Mouse (Mus musculus) limb, embryonic 12.5 days (tissue): ENCODE data around the gene Dph3. TPM values are rescaled to one million over a fixed set of nuclear protein-coding genes. Genes with fewer than 3 reads are reported as not detected.

Source experiments
- ATAC-seq: fragments of 200-750 bp; cut with Nextera tagmentation; 2 replicates; pipeline ENCODE4 v1.8.0; 2017; ENCODE audit warnings: low read depth, moderate TSS enrichment; ENCODE audit not compliant: insufficient number of reproducible peaks, insufficient read depth, low FRiP score, low TSS enrichment
- H3K27ac ChIP-seq: fragments of 300-500 bp; sonication (generic); 2 replicates; pipeline ENCODE4 v1.5.1; 2016; ENCODE audit warnings: mild to moderate bottlenecking, moderate library complexity
- H3K27me3 ChIP-seq: fragments of 300-500 bp; sonication (generic); 2 replicates; pipeline ENCODE4 v1.6.1; 2016; ENCODE audit warnings: mild to moderate bottlenecking, moderate library complexity
- H3K36me3 ChIP-seq: fragments of 300-500 bp; sonication (generic); 2 replicates; pipeline ENCODE4 v1.6.1; 2016; ENCODE audit warnings: mild to moderate bottlenecking, moderate library complexity
- H3K4me1 ChIP-seq: fragments of 300-500 bp; sonication (generic); replicated peaks from 2 replicates; pipeline ENCODE4 v1.6.1; 2016
- H3K4me2 ChIP-seq: fragments of 300-500 bp; sonication (generic); 2 replicates; pipeline ENCODE4 v1.6.1; 2016; ENCODE audit warnings: mild to moderate bottlenecking, moderate library complexity
- H3K4me3 ChIP-seq: fragments of 300-500 bp; sonication (generic); replicated peaks from 2 replicates; pipeline ENCODE4 v1.5.1; 2016; ENCODE audit warnings: mild to moderate bottlenecking
- H3K9ac ChIP-seq: fragments of 300-500 bp; sonication (generic); replicated peaks from 2 replicates; pipeline ENCODE4 v1.6.1; 2016; ENCODE audit warnings: mild to moderate bottlenecking, moderate library complexity
- H3K9me3 ChIP-seq: fragments of 300-500 bp; sonication (generic); 2 replicates; pipeline ENCODE4 v1.6.1; 2016; ENCODE audit warnings: mild to moderate bottlenecking, moderate library complexity
- WGBS: fragments of 180-500 bp; shearing (Covaris S2); methylation state at CpG from one replicate; pipeline ENCODE4 v1.1.7; 2016; 5-methylcytosine and 5-hydroxymethylcytosine counted together
- polyA plus RNA-seq: library from polyadenylated mRNA; unstranded; fragments of >200 nt; fragmentation: Nextera tagmentation; extraction: Ambion mirVana; gene quantifications from 2 replicates; pipeline ENCODE4 v1.2.1, GENCODE M21; 2016

The Dph3 gene
- polyA plus RNA-seq, 1 experiment from 2014 or later, result 78.6 TPM

GRCm38 (mm10) chr14:32055781-32056180 is 29.7 kb downstream of the Dph3 start:
- H3K9ac ChIP-seq, result no peak overlapping the region
- H3K4me2 ChIP-seq, result no peak overlapping the region
- H3K9me3 ChIP-seq, result no peaks in the 10 kb centered on the region
- no peaks in the 10 kb centered on the region for H3K4me1 ChIP-seq
- no peak for ATAC-seq
- WGBS, result 75% methylated on average over 8 of the region's 8 CpGs
- H3K4me3 ChIP-seq, result no peak overlapping the region
- H3K27ac ChIP-seq, result no peak overlapping the region
- H3K36me3 ChIP-seq, result no peaks in the 10 kb centered on the region
- no peaks in the 10 kb centered on the region for H3K27me3 ChIP-seq

- Histone ChIP-seq H3K27me3 (no peaks in the 10 kb centered on the region), H3K9ac (no peak overlapping the region), H3K27ac (no peak overlapping the region), H3K36me3 (no peaks in the 10 kb centered on the region), H3K9me3 (no peaks in the 10 kb centered on the region), H3K4me2 (no peak overlapping the region), H3K4me3 (no peak overlapping the region), H3K4me1 (no peaks in the 10 kb centered on the region)
- WGBS, result 63% methylated on average over 10 of the region's 10 CpGs
- ATAC-seq, result no peak
Measured at GRCm38 (mm10) chr14:32054788-32055187, 30.7 kb downstream of the Dph3 start.

DNA sequence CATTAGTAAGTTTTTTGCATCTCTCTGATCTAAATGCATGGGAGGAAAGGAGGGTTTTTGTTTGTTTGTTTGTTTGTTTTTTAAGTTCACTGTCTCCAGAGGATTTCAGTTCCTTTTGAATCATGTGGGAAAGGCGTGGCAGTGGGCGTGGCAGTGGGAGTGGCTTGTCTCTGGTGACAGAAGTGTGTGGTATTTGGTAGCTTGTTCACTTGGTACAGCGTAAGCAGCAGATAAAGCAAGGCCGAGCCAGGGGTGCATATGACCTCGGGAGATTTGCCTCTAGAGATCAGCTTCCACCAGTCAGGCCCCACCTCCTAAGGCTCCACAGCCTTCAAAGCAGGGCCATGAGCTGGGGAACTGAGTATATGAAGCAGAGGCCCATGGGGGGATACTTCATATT is 31.6 kb downstream of the Dph3 start:
- H3K9ac ChIP-seq, result no peak overlapping the region
- H3K4me3 ChIP-seq, result no peak overlapping the region
- no peaks in the 10 kb centered on the region for H3K4me1 ChIP-seq
- H3K36me3 ChIP-seq, result no peaks in the 10 kb centered on the region
- no peak overlapping the region for H3K4me2 ChIP-seq
- no peaks in the 10 kb centered on the region for H3K9me3 ChIP-seq
- H3K27me3 ChIP-seq, result no peaks in the 10 kb centered on the region
- ATAC-seq, result no peak
- WGBS, result 69% methylated on average over 5 of the region's 5 CpGs
- H3K27ac ChIP-seq, result no peak overlapping the region

- no peak for ATAC-seq
- H3K4me3 ChIP-seq, result no peak overlapping the region
- H3K4me2 ChIP-seq, result no peak overlapping the region
- H3K27ac ChIP-seq, result no peak overlapping the region
- no peaks in the 10 kb centered on the region for H3K4me1 ChIP-seq
- no peaks in the 10 kb centered on the region for H3K9me3 ChIP-seq
- 81% methylated on average over 6 of the region's 6 CpGs for WGBS
- H3K36me3 ChIP-seq, result no peaks in the 10 kb centered on the region
- no peaks in the 10 kb centered on the region for H3K27me3 ChIP-seq
- no peak overlapping the region for H3K9ac ChIP-seq
Measured at GRCm38 (mm10) chr14:32050171-32050570, 35.4 kb downstream of the Dph3 start.

GRCm38 (mm10) chr14:32046357-32046756 is 39.2 kb downstream of the Dph3 start:
- Histone ChIP-seq H3K4me2 (no peak overlapping the region), H3K36me3 (no peaks in the 10 kb centered on the region), H3K4me3 (no peak overlapping the region), H3K27me3 (no peaks in the 10 kb centered on the region), H3K9me3 (no peaks in the 10 kb centered on the region), H3K4me1 (no peaks in the 10 kb centered on the region), H3K9ac (no peak overlapping the region), H3K27ac (no peak overlapping the region)
- no peak for ATAC-seq
- 80% methylated on average over 8 of the region's 8 CpGs for WGBS

DNA sequence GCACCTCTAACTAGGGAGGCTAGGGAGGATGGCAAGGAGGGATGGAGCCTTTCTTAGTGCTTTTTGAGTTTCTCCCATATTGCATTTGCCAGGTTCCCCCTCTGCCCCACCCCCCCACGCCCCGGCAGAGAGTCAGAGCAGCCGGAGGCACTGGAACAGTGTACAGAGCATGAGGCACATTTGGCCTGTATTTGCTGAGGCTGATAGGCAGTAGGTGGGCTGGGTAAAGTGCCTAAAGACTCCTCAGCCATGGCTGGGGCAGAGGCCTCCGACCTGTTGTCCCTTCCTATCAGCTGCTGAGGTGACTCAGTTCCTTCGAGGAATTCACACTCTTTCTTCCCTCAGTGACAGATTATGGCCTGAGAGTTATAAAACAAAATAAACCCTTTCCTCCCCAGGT is 43.4 kb downstream of the Dph3 start:
- no peaks in the 10 kb centered on the region for H3K9me3 ChIP-seq
- H3K9ac ChIP-seq, result no peak overlapping the region
- ATAC-seq, result no peak
- H3K36me3 ChIP-seq, result no peaks in the 10 kb centered on the region
- WGBS, result 52% methylated on average over 5 of the region's 5 CpGs
- no peak overlapping the region for H3K4me3 ChIP-seq
- H3K27me3 ChIP-seq, result no peaks in the 10 kb centered on the region
- H3K27ac ChIP-seq, result no peak overlapping the region
- no peak overlapping the region for H3K4me2 ChIP-seq
- no peaks in the 10 kb centered on the region for H3K4me1 ChIP-seq

DNA sequence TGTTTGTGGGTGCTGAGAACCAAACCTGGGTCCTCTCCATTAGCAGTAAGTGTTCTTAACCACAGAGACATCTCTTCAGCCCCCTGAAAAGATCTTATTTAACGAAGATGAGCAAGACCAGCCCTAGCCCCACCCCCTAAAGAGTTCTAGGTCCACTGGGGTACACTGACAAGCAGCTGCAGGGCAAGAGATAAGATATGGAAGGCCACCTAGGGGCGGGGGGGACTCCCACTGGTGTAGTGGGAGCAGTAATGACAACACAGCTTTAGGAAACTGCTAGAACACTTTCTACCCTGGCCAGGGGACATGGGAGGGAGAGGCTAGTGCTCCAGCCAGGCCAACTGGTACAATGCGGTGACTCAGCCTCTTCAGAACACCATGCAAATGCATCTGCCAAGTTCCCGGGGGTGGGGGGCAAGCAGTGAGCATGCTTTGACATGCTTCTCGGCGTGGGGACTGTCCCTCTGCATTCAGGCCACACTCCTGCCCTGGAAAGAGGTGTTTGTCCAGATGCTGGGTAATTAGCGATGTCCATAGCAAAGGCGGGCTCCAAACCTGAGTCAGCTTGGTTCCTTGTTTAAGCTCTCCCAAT is 47.8 kb downstream of the Dph3 start:
- Histone ChIP-seq H3K9ac (no peak overlapping the region), H3K4me1 (no peaks in the 10 kb centered on the region), H3K9me3 (no peaks in the 10 kb centered on the region), H3K36me3 (no peaks in the 10 kb centered on the region), H3K27me3 (no peaks in the 10 kb centered on the region), H3K4me2 (no peak overlapping the region), H3K27ac (no peak overlapping the region), H3K4me3 (no peak overlapping the region)
- ATAC-seq, result no peak
- WGBS, result 82% methylated on average over 8 of the region's 8 CpGs

DNA sequence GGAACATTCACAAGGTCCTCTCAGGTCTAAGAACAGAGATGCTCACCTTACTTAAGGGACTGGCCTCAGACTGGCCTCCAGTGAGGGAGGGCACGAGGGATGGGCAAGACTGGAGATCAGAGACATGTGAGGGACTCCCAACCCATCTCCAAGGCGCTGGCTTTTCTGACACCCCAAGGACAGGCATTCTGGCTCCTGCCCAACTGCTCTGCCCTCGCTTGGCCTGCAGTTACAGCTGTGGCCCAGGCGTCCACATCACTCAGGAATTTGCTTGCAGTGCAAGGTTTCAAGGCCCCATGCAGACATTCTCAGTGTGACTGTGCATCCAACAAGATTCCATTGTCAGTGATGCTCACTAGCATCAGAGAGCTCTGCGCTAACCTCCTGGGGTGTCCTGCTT is 49.0 kb downstream of the Dph3 start:
- no peaks in the 10 kb centered on the region for H3K27me3 ChIP-seq
- H3K4me3 ChIP-seq, result no peak overlapping the region
- ATAC-seq, result no peak
- WGBS, result 75% methylated on average over 5 of the region's 5 CpGs
- no peak overlapping the region for H3K4me2 ChIP-seq
- no peak overlapping the region for H3K27ac ChIP-seq
- no peaks in the 10 kb centered on the region for H3K4me1 ChIP-seq
- no peaks in the 10 kb centered on the region for H3K9me3 ChIP-seq
- no peak overlapping the region for H3K9ac ChIP-seq
- H3K36me3 ChIP-seq, result no peaks in the 10 kb centered on the region

- Histone ChIP-seq H3K9ac (no peak overlapping the region), H3K4me2 (no peak overlapping the region), H3K9me3 (no peaks in the 10 kb centered on the region), H3K4me3 (no peak overlapping the region), H3K36me3 (no peaks in the 10 kb centered on the region), H3K27ac (no peak overlapping the region), H3K4me1 (peaks cover 11% of the 10 kb centered on the region), H3K27me3 (peaks cover 17% of the 10 kb centered on the region)
- WGBS, result 8% methylated on average over 4 of the region's 4 CpGs
- peak; percentile 50; the same call in 1 of the 2 replicates for ATAC-seq
Measured at GRCm38 (mm10) chr14:32032522-32032921, 53.0 kb downstream of the Dph3 start.

Other genes with a start within 250 kb of the Dph3 start
- gene Galnt15, start 56.7 kb downstream of the Dph3 start, polyA plus RNA-seq, result not detected in 2 replicates
- gene Oxnad1, start 355 bp downstream of the Dph3 start, polyA plus RNA-seq, result 16.2 and 18.2 TPM in 2 replicates
- not detected in 2 replicates for gene Msmb, start 56.3 kb upstream of the Dph3 start, polyA plus RNA-seq
- gene Ncoa4, start 74.1 kb upstream of the Dph3 start, polyA plus RNA-seq, result 69.5 and 76.8 TPM in 2 replicates
- 272 and 281 TPM in 2 replicates for gene Timm23, start 116.2 kb upstream of the Dph3 start, polyA plus RNA-seq
- 64.4 and 65.8 TPM in 2 replicates for gene Parg, start 116.2 kb upstream of the Dph3 start, polyA plus RNA-seq
- 17.2 and 19.1 TPM in 2 replicates for gene Ogdhl, start 236.3 kb upstream of the Dph3 start, polyA plus RNA-seq